ENCODE assay signal across 8 mouse cellular contexts in the genomic region with DNA sequence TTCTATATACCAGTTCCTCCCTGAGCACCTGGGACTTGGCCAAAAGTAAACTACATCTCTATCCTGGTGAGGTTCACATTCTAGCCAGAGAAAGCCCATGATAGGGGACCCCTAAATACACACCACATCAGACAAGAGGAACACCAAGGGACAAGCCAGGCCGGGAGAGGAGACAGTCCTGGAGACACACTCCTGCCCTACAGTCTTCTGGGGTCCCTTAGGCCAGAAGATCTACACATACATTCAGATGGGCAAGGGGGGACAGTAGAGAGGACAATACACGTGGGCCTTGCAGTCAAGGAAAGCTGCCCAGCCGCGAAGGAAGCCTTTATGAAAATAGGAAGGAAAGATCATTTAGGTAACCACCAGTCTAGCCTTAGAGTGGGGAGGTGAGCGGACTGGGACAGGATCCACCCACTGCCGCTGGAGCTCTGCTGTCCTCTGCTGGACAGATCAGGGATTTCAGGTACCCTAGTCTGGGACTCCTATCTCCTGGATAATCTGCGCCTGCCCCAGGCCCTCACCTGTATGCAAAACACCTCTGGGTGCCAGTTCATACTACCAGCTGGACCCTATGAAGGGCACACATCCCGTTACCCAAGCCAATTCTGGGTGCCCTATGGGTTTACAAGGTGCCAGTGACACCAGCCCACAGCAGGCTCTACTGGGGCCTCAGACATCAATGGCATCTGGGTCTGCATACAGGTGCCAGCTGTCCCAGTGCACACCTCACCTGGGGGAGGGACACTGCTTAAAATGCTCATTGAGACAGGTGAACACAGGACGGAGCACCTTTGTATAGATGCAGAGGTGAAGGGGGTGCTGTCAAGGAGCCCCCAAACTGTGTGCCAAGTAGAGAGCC. TPM values are rescaled to one million over a fixed set of nuclear protein-coding genes. Genes with fewer than 3 reads are reported as not detected.
DNase-seq lines count a peak whose midpoint lies in the region; ATAC-seq lines count a peak whose summit lies in the region.

No protein-coding gene starts in this region.

- H3K9ac ChIP-seq in midbrain, embryonic 15.5 days, result no peak overlapping the region

- 13% methylated on average over 9 of the region's 9 CpGs for WGBS in heart, embryonic 10.5 days
- WGBS in midbrain, embryonic 15.5 days, result 13% methylated on average over 9 of the region's 9 CpGs

- intact Hi-C loops in gastrocnemius, postnatal 36 days (cut with DNase I), result loop anchor here (1.0 to 5.0 kb wide), 2 partner anchors 111 to 306 kb away; no protein-coding TSS in a partner anchor
- intact Hi-C loops in left cerebral cortex, postnatal 4 days (cut with DNase I), result loop anchor here (2.0 kb wide), 1 partner anchor 306 kb away; no protein-coding TSS in a partner anchor

- no peak overlapping the region for H3K27ac ChIP-seq in heart, embryonic 10.5 days
- H3K27ac ChIP-seq in midbrain, embryonic 15.5 days, result no peak overlapping the region

- H3K9me3 ChIP-seq in heart, embryonic 10.5 days, result no peaks in the 10 kb centered on the region
- H3K9me3 ChIP-seq in midbrain, embryonic 15.5 days, result no peaks in the 10 kb centered on the region

- H3K4me2 ChIP-seq in midbrain, embryonic 15.5 days, result no peak overlapping the region

- H3K4me3 ChIP-seq in heart, embryonic 10.5 days, result no peak overlapping the region
- no peak overlapping the region for H3K4me3 ChIP-seq in midbrain, embryonic 15.5 days

- peak; percentile 97 for DNase-seq in heart, adult 11 months
- DNase-seq in heart, embryonic 10.5 days (ENCODE audit: low spot score), result no peak
- DNase-seq in embryo, embryonic 11 days, result peak; percentile 82
- DNase-seq in gastrocnemius, postnatal 36 days, result peak; percentile 70 to 71
- DNase-seq in kidney, adult 11 months, result peak; percentile 80
- peak; percentile 84 for DNase-seq in left cerebral cortex, postnatal 4 days
- peak; percentile 38 to 64 for DNase-seq in spleen, postnatal 14 days (ENCODE audit: low spot score in 2 of 2)

- peaks cover 29% of the 10 kb centered on the region for H3K27me3 ChIP-seq in heart, embryonic 10.5 days (ENCODE audit: insufficient read depth, poor library complexity, severe bottlenecking)
- no peaks in the 10 kb centered on the region for H3K27me3 ChIP-seq in midbrain, embryonic 15.5 days (replicated peaks)

- H3K36me3 ChIP-seq in heart, embryonic 10.5 days, result no peaks in the 10 kb centered on the region
- H3K36me3 ChIP-seq in midbrain, embryonic 15.5 days (replicated peaks), result no peaks in the 10 kb centered on the region

- ATAC-seq in midbrain, embryonic 15.5 days (replicated peaks), result peak; percentile 66

- H3K4me1 ChIP-seq in heart, embryonic 10.5 days, result peaks cover 17% of the 10 kb centered on the region
- no peaks in the 10 kb centered on the region for H3K4me1 ChIP-seq in midbrain, embryonic 15.5 days

RNA-seq across cellular contexts. Expression of a gene that starts 35.2 kb away (rescaled TPM):
- polyA plus RNA-seq in heart, embryonic 10.5 days (2016; fragmentation: Nextera tagmentation; extraction: Ambion mirVana), result 0.30 and 1.3 TPM in 2 replicates
- total RNA-seq in gastrocnemius, postnatal 36 days (2021), result not detected
- not detected for total RNA-seq in left cerebral cortex, postnatal 4 days (2021)
- not detected in 2 replicates for polyA plus RNA-seq in midbrain, embryonic 15.5 days (2015; fragmentation: Nextera tagmentation; extraction: Ambion mirVana)

RNA-seq across cellular contexts. Expression of a gene that starts 40.7 kb away (rescaled TPM):
- polyA plus RNA-seq in heart, embryonic 10.5 days (2016; fragmentation: Nextera tagmentation; extraction: Ambion mirVana), result 5.7 and 5.8 TPM in 2 replicates
- total RNA-seq in gastrocnemius, postnatal 36 days (2021), result 1 to 10 TPM; 1.7 to 1.9 TPM
- 1 to 10 TPM; 4.7 to 5.0 TPM for total RNA-seq in left cerebral cortex, postnatal 4 days (2021)
- polyA plus RNA-seq in midbrain, embryonic 15.5 days (2015; fragmentation: Nextera tagmentation; extraction: Ambion mirVana), result 2.9 and 3.2 TPM in 2 replicates

RNA-seq across cellular contexts. Expression of a gene that starts 57.5 kb away (rescaled TPM):
- polyA plus RNA-seq in heart, embryonic 10.5 days (2016; fragmentation: Nextera tagmentation; extraction: Ambion mirVana), result 0.17 and 0.21 TPM in 2 replicates
- 1 to 10 TPM; 2.5 to 2.7 TPM for total RNA-seq in gastrocnemius, postnatal 36 days (2021)
- 1 to 10 TPM; 2.2 to 3.0 TPM for total RNA-seq in left cerebral cortex, postnatal 4 days (2021)
- 4.5 and 6.1 TPM in 2 replicates for polyA plus RNA-seq in midbrain, embryonic 15.5 days (2015; fragmentation: Nextera tagmentation; extraction: Ambion mirVana)
